Mouse (Mus musculus) hindbrain, embryonic 14.5 days (tissue): ENCODE measurements around the gene 2310030G06Rik. TPM values are rescaled to one million over a fixed set of nuclear protein-coding genes. Genes with fewer than 3 reads are reported as not detected.

ENCODE experiments used
- ATAC-seq: fragments of 200-750 bp; cut with Nextera tagmentation; 2 replicates; pipeline ENCODE4 v1.8.0; 2017; ENCODE audit warnings: moderate number of reproducible peaks, mild to moderate bottlenecking, moderate TSS enrichment, moderate library complexity; ENCODE audit not compliant: low FRiP score
- DNase-seq: peaks from one replicate; pipeline ENCODE4 v3.0.0-alpha.2; 2015; ENCODE audit warnings: low spot score
- H3K27ac ChIP-seq: fragments of 300-500 bp; sonication (generic); 2 replicates; pipeline ENCODE4 v1.5.1; 2014; ENCODE audit warnings: mild to moderate bottlenecking, moderate library complexity
- H3K27me3 ChIP-seq: fragments of 300-500 bp; sonication (generic); 2 replicates; pipeline ENCODE4 v1.6.1; 2014; ENCODE audit warnings: mild to moderate bottlenecking, low read length, mixed read lengths; ENCODE audit not compliant: control insufficient read depth, insufficient read depth
- H3K36me3 ChIP-seq: fragments of 300-500 bp; sonication (generic); replicated peaks from 2 replicates; pipeline ENCODE4 v1.6.1; 2014; ENCODE audit not compliant: control insufficient read depth, insufficient read depth
- H3K4me1 ChIP-seq: fragments of 300-500 bp; sonication (generic); replicated peaks from 2 replicates; pipeline ENCODE4 v1.6.1; 2014; ENCODE audit warnings: antibody characterized with exemption, low read length, mixed read lengths; ENCODE audit not compliant: control insufficient read depth, insufficient read depth
- H3K4me2 ChIP-seq: fragments of 300-500 bp; sonication (generic); replicated peaks from 2 replicates; pipeline ENCODE4 v1.6.1; 2014; ENCODE audit warnings: mild to moderate bottlenecking, moderate library complexity
- H3K4me3 ChIP-seq: fragments of 300-500 bp; sonication (generic); replicated peaks from 2 replicates; pipeline ENCODE4 v1.5.1; 2014; ENCODE audit warnings: mild to moderate bottlenecking, low read length
- H3K9ac ChIP-seq: fragments of 300-500 bp; sonication (generic); 2 replicates; pipeline ENCODE4 v1.6.1; 2014
- H3K9me3 ChIP-seq: fragments of 300-500 bp; sonication (generic); 2 replicates; pipeline ENCODE4 v1.6.1; 2016; ENCODE audit warnings: low read length; ENCODE audit not compliant: control insufficient read depth
- WGBS: fragments of 180-500 bp; shearing (Covaris S2); extraction: QIAGEN DNeasy Blood & Tissue Kit; methylation state at CpG from one replicate; pipeline ENCODE4 v1.1.7; 2014; 5-methylcytosine and 5-hydroxymethylcytosine counted together
- polyA plus RNA-seq: library from polyadenylated mRNA; unstranded; fragments of >200 nt; fragmentation: Nextera tagmentation; extraction: Ambion mirVana; gene quantifications from 2 replicates; pipeline ENCODE4 v1.2.1, GENCODE M21; 2014

Gene 2310030G06Rik
- polyA plus RNA-seq, 1 experiment from 2014 or later = 2.1 TPM

DNA sequence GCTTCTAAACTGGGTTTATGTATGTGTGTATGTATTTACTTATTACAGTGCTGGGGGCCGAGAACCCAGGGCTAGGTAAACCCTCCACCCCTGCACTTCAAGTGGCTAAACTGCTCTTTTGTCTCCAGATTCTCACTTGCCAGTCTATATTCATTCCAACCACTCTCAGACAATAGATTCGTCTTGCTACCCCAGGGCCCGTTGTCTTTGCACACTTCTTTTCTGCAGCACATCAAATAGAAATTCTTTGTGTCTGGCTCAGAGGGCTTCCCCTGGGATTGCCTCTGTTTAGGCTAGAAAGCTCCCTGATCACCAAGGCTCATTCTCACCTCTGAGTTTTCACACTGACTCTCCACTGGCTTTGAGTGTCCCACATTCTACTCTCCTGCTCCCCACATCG lies 13.8 kb downstream of the 2310030G06Rik start:
- WGBS = 5% methylated on average over 4 of the region's 4 CpGs
- H3K9me3 ChIP-seq = no peaks in the 10 kb centered on the region
- no peak overlapping the region for H3K4me3 ChIP-seq
- H3K4me1 ChIP-seq = peaks cover 14% of the 10 kb centered on the region
- H3K36me3 ChIP-seq = no peaks in the 10 kb centered on the region
- H3K27me3 ChIP-seq = no peaks in the 10 kb centered on the region
- DNase-seq (no peak), ATAC-seq (no peak)
- no peak overlapping the region for H3K9ac ChIP-seq
- no peak overlapping the region for H3K4me2 ChIP-seq
- 0 out of 2 replicates have a peak overlapping the region, but pooled peaks have one; percentile 14 for H3K27ac ChIP-seq

DNA sequence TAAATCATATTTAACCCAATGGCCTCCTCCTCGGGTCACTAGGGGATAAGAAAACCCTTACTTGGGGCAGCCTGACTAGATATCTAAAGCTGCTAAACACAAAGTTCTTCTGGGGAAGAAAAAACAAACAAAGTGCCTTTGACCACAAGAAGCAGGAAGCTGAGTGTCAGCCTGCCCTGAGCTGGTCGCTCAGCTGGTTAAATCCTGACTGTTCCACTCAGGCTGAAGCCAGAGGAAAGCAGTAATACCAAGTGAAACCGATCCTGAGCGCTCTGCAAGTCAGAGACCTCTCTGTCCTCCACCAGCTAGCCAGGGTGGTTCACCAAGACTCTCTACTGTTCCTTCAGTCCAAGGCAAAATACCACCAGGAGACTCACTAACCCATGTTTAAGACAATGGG lies 16.7 kb downstream of the 2310030G06Rik start:
- no peak for DNase-seq
- Histone ChIP-seq H3K36me3 (no peaks in the 10 kb centered on the region), H3K4me2 (no peak overlapping the region), H3K27ac (no peak overlapping the region), H3K9ac (no peak overlapping the region), H3K9me3 (no peaks in the 10 kb centered on the region), H3K4me3 (no peak overlapping the region), H3K4me1 (peaks cover 43% of the 10 kb centered on the region), H3K27me3 (no peaks in the 10 kb centered on the region)
- ATAC-seq = no peak
- WGBS = 70% methylated on average over 4 of the region's 4 CpGs

DNA sequence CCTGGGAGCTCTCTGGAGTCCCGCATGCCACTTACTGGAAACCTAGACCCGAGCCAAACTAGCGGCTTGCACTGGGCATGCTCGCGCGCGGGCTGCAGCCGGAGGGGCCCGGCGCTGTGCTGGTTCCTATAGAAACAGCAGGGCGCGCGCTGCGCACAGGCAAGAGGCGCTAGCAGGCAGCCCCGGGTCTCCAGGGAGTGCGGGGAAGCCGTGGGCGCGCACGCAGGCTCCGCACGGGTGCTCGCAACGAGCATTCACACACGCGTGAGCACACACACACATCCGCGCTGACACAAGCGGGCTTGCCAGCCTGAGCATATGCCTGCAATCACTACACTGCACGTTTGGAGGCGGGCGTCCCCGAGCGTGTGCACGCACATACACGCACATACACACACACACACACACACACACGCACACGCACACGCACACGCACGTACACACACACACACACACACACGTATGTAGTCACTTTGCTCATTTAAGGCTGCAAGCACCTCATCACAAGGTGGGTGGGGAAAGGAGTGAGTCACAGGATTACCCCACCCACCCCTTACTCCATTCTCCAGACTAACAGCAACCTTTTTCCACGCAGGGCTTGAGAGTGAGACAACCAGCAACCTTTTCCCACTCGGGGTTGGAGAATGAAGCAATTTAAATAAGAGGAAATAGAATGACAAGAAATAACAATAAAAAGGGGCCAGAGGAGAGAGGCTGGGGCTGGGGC lies 18.2 kb downstream of the 2310030G06Rik start:
- Histone ChIP-seq H3K9ac (peak overlapping the region; percentile 86), H3K4me2 (peak overlapping the region; percentile 75), H3K27ac (peak overlapping the region; percentile 91), H3K36me3 (no peaks in the 10 kb centered on the region), H3K4me3 (peak overlapping the region; percentile 74), H3K9me3 (no peaks in the 10 kb centered on the region), H3K4me1 (peaks cover 55% of the 10 kb centered on the region), H3K27me3 (no peaks in the 10 kb centered on the region)
- peak; percentile 96 for ATAC-seq
- peak; percentile 92 for DNase-seq
- under 1% methylated on average over 45 of the region's 45 CpGs for WGBS

DNA sequence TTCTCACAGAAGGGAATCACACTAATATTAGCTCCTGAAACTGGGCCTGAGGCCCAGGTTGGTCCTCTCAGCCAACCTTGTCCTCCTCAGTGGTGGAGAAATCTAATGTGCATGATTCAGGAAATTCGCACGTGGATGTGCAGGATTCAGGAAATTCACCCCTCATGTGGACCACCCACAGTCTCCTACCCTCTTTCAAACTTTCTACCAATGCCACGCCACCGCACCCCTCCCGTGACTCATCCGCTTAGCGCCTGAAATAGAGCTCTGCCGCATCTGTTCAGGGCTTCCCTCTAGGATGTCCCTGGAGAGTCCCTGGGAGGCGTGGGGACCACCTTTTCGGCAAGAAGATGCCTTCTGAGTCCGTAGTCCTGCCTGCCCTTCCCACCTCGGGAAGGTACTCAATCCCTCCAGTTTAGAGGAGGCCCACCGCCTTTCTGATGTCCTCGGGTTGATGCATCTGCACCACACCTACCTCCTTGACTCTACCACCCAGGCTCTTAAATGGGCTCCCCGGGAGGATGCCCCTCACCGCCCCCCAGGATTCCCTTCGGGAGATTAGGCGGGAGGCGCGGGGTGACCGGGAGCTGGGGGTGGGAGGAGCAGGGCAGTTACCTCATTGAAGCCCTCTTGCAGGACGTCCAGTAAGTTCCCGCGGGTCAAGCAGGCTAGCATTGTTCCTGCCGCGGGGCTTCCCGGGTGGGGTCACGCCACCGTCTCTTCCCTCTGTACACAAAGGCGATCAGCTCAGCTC lies 19.0 kb downstream of the 2310030G06Rik start:
- H3K27ac ChIP-seq = peak overlapping the region; percentile 91
- peak overlapping the region; percentile 86 for H3K9ac ChIP-seq
- H3K36me3 ChIP-seq = no peaks in the 10 kb centered on the region
- 2% methylated on average over 30 of the region's 30 CpGs for WGBS
- H3K4me3 ChIP-seq = peak overlapping the region; percentile 74
- DNase-seq (no peak), ATAC-seq (no peak; the same call in 1 of the 2 replicates)
- H3K27me3 ChIP-seq = no peaks in the 10 kb centered on the region
- peak overlapping the region; percentile 75 for H3K4me2 ChIP-seq
- H3K9me3 ChIP-seq = no peaks in the 10 kb centered on the region
- H3K4me1 ChIP-seq = peaks cover 52% of the 10 kb centered on the region

DNA sequence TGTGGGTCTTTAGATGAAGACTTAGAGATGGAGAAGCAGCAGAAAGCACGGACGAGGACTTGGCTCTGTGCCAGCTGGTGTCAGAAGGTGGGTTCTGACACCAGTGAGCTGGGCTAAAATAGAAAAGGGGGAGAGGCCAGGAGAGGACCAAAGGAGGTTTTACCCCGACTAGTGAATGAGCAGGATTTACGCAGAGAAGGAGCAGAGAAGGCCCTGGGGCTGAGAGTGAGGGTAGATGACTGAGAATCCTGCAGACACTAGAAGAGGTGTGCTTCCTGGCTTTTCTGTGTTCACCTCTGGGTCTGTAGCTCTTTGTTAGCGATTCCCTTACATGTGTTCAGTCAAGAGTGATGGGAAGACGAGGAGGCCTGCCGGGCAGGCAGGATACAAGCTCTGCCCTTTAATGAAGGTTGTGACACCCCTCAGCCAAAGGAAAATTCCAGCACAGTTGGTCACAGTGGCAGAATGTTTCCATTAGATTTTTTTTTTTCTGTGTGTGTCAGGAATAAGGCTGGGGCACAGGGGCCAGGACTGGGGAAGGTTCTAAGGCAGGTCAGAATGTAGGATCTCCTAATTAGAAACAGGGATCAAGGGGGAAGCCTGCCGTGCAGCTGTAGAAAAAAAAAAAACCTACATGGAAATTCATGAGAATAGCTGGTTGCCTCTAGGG lies 20.3 kb downstream of the 2310030G06Rik start:
- Histone ChIP-seq H3K36me3 (no peaks in the 10 kb centered on the region), H3K9ac (peak overlapping the region; percentile 86), H3K9me3 (no peaks in the 10 kb centered on the region), H3K4me3 (peak overlapping the region; percentile 74), H3K4me1 (peaks cover 55% of the 10 kb centered on the region), H3K27ac (peak overlapping the region; percentile 91), H3K27me3 (no peaks in the 10 kb centered on the region), H3K4me2 (peak overlapping the region; percentile 75)
- DNase-seq (no peak), ATAC-seq (no peak)
- WGBS = 24% methylated on average over 8 of the region's 8 CpGs

DNA sequence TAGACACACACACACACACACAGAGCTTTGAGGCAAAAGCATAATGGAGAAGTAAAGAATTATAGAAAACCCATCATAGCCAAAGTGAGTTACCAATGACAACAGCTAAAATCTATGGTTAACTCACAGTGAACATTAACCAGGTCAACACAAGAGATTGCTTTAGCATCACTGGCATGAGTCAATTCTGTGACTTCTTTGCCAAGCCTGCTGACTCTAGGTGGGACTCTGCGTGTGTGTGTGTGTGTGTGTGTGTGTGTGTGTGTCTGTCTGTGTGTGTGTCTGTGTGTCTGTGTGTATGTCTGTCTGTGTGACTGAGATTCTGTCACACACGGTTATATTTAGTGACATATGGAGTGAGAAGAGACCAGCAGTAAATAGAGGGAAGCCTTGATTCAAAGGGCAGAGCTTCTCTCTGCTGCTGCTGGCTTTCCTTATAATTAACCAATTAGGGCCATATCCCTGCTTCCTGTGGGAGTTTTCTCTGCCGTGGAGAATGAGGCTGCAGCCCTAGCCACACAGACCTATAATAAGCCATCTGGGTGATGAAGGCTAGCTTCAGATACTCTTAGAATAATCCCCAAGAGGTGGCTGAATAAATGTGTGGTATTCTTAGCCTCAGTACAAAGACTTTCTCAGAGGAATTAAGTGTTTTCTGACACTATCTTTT lies 21.5 kb downstream of the 2310030G06Rik start:
- H3K4me3 ChIP-seq = 0 out of 2 replicates have a peak overlapping the region, but pooled peaks have one; percentile 74
- no peak for DNase-seq
- no peaks in the 10 kb centered on the region for H3K9me3 ChIP-seq
- H3K27ac ChIP-seq = peak overlapping the region; percentile 91
- no peaks in the 10 kb centered on the region for H3K36me3 ChIP-seq
- H3K27me3 ChIP-seq = no peaks in the 10 kb centered on the region
- H3K4me2 ChIP-seq = peak overlapping the region; percentile 75
- H3K9ac ChIP-seq = 0 out of 2 replicates have a peak overlapping the region, but pooled peaks have one; percentile 41
- peaks cover 55% of the 10 kb centered on the region for H3K4me1 ChIP-seq
- WGBS = 35% methylated on average over 3 of the region's 3 CpGs
- no peak for ATAC-seq

DNA sequence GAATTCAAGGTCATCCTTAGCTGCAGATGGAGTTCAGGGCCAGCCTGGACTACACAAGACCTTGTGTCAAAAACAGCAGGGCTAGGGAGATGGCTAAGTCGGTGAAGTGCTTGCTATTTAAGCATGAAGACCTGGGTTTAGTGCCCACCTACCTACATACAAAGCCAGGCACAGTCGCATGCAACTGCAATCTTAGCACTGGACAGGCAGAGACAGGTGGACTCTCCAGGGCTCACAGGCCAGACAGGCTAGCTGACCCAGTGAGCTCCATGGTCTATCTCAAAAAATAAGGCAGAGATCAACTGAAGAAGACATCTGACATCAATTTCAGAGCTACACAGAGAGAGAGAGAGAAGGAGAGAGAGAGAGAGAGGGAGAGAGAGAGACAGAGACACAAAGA lies 22.2 kb downstream of the 2310030G06Rik start:
- ATAC-seq = no peak
- WGBS = 80% methylated on average over 2 of the region's 2 CpGs
- peak overlapping the region; percentile 75 for H3K4me2 ChIP-seq
- no peak overlapping the region for H3K4me3 ChIP-seq
- no peaks in the 10 kb centered on the region for H3K27me3 ChIP-seq
- no peaks in the 10 kb centered on the region for H3K9me3 ChIP-seq
- no peaks in the 10 kb centered on the region for H3K36me3 ChIP-seq
- DNase-seq = no peak
- peak overlapping the region; percentile 91 for H3K27ac ChIP-seq
- 0 out of 2 replicates have a peak overlapping the region, but pooled peaks have one; percentile 5 for H3K9ac ChIP-seq
- peaks cover 55% of the 10 kb centered on the region for H3K4me1 ChIP-seq

DNA sequence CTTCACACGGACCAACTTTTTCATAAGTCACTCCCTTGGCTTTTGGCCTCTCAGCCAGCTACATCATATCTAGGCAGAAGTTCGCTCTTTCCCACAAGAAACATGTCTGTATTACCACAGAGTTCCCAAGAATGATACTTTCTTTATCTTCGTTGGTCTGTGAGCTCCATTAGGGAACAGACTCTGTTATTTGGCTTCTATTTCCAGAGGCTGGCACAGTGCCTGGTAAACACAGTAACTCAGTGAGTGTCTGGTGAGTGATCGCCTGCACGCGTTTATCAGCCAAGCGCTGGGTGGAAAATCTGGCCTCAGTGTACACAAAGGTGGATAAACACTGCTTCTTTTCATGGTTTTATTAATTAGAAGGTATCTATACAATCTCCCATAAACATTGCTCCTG lies 22.9 kb downstream of the 2310030G06Rik start:
- Histone ChIP-seq H3K4me1 (peaks cover 48% of the 10 kb centered on the region), H3K27me3 (no peaks in the 10 kb centered on the region), H3K4me3 (no peak overlapping the region), H3K36me3 (no peaks in the 10 kb centered on the region), H3K9ac (no peak overlapping the region), H3K4me2 (peak overlapping the region; percentile 75), H3K9me3 (no peaks in the 10 kb centered on the region), H3K27ac (peak overlapping the region; percentile 91)
- peak; percentile 80 for DNase-seq
- ATAC-seq = no peak
- 46% methylated on average over 7 of the region's 7 CpGs for WGBS
